Mouse (Mus musculus) cerebellum, postnatal 10 days (tissue): Measurements from ENCODE around the gene Skap2.
A peak's percentile ranks its signal among the peaks of the same experiment; 100 is the strongest.

ENCODE experiments used
- DNase-seq, 2 experiments: peaks; one replicate each; pipeline ENCODE4 v3.0.0; 2021; ENCODE audit warnings: mixed read lengths in 2 of 2

Gene Skap2

DNA sequence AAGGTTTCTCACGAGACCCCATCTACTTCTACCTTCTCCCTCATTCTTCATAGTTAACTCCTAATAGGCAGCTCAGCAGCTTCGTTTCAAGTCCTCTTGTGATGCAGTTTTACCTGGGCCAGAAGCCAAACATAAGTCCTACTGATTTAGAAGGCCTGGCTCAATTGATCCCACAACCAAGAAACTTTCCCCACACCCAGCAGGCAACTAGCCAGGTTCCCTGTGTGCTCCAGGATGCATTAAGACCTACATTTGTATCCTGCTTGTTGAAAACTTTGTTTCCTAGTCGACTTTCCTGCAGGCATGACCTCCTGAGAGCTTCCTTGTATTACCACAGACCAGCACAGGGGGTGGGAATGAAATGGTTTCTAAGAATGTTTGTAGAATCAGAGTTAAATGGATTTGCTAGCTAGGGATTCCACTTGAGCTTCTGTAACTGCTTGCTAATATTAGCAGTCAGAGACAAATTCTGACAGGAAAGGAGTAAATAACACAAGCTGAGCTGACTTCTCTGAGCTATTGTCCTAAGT lies 125.4 kb downstream of the Skap2 start:
- no peak for DNase-seq

DNA sequence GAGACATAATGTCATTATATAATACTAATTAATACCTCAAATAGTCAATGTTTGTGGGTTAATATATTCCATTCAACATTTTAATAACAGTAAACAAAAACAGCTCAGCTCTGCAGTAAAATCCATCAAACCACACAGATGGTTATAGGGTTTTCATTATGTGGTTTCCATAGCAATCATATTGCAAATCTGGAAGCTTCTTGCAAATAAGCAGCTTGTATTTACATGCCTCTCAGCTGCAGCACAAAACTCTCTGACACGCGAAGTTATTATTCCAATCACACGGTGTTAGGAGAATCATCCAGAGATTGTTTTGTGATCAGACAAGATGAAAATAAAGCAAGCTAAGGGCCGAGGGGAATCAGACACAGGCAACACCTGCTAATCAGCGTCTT lies 129.5 kb downstream of the Skap2 start:
- DNase-seq = no peak

DNA sequence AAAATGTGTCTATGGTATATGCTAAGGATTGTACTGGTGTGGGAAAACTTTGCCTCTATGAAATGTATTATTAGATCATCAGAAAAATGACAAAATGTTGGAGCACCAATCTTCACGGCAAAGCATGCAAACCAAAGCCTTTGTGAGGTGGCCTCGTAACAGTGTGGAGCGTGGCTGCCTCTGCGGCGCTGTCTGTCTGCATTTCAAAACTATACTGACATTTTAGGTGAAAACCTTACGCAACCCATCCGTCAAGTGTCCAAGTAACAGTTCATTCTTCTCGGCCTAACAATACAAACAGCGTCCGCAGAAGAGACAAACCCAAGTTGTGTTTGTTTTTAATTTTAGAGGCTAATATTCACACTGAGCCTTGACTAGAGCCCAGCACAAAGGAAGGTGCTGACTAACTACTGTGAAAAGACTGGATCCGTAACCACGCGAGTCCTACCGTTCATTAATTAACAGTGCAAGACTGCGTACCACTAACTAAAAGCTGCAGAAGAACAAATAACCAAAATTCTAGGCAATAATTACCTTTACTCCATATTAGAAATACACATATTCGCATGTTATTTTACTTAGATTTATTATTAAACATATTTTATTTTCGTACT lies 130.0 kb downstream of the Skap2 start:
- no peak for DNase-seq

DNA sequence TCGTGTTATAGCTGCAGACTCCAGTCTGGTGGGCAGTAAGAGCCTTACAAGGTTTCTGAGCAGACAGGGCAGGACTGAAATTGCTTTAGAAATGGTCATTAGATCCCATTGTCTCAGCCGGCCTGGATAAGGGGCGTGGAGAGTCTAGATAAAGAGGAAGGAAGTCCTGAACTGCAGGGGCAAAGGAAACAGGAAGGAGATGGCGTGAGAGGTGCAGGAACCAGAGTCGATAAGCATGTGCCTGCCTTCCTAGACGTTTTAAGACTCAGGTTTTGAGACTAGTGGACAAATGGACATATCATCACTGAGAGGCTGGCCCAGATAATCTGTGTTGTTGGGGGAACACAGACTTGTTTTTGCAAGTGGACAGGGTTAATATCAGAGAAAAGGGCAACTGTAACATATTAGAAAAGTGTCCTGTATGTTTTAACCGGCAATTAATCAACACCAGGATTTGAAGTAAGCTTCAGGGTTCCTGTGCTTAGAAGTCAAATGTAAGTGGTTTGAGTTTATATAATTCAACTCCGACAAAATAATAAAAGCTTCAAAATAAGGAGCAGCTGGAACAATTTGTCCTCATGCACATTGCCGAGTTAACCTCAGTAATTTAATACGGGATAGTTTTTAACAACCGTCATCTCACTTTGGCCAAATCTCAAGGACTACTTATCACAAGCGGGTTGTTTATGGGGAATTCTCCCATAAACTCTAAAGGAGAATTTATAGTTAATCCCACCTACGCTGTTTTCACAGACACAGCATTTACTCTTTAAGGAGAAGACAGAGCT lies 131.0 kb downstream of the Skap2 start:
- DNase-seq = no peak

GRCm38 (mm10) chr6:51880778-51881177 lies 131.6 kb downstream of the Skap2 start:
- DNase-seq = no peak

GRCm38 (mm10) chr6:51878551-51878950 lies 133.8 kb downstream of the Skap2 start:
- DNase-seq = no peak

DNA sequence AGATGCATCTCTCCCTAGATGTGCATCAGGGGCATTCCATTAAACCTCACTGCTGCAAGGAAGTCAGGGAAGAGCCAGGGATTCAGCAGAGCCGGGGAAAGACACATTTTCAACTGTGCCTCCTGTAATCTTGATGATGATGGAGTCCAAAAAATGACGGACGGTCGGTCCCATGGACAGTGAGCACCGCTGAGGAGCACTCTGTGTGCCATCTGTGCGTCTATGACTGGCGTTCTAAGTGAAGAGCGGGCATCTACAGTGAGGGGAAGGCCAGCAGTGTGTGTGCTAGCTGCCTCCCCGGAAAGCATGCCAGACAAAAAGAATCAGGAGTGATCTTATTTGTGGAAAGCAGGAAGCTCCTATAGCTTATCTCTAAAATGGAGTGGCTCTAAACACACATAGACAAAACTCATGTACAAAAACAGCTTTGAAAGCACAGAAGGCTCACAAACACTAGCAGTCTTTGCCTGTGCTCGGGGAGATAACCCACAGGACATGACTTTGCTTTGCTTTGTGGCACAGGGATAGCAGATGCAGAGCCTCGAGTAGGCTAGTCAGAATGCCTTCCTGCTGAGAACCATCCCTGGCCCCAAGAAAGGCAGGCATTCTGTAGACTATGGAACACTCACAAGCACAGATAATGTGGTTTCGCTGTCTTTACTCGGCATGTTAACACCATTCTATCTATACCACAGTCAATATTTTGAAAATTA lies 135.4 kb downstream of the Skap2 start:
- peak; percentile 66 to 77 for DNase-seq

DNA sequence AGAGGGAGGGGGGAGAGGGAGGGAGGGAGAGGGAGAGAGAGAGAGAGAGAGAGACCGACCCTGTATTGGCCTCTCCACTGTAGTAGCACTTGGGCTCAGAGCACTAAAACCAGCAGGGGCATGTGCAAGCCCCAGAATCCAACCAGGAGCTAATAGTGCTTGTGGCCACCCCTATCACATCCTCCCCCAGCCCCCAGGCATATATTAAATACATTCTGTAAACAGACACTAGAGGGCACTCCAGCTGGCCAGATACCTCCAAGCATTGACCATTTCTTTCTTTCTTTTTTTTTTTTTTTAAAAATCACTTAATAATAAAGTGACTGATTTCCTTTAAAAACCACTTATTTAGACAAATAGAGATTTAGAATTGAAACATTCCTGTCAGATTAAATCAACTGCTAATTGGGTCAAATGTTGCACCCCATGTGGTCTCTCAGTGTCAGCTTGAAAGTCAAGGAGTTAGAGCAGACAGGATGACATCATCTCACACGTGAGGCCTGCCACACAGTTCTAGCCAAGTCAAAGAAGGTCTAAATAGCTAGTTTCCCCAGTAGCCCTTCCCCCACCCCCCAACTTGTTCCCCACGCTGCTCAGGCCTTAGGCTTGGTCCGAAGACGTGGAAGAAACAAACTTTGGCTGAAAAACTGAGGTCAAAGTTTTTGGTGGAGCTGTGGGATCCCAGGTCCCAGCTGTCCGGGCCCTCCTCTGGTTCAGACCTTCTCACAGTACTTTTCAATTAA lies 136.3 kb downstream of the Skap2 start:
- DNase-seq = peak; percentile 77 to 84

DNA sequence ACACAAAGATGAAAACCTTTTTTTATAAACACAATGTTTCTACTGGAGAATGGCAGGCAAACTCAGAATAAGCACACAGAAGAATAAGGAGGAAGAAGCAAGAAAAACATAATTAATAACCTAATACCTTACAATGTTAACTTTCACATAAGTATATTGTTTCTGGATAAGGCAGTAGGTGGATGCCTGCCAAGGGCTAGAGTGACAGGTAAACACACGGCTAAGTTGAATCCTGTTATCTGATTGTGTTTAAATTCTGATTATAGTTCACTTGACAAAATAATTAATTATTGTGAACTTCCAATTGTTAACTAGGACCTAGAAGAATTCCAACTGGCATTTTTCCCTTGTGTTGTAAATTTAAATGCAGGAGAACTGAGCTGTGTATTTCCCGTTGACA lies 138.3 kb downstream of the Skap2 start:
- no peak for DNase-seq

DNA sequence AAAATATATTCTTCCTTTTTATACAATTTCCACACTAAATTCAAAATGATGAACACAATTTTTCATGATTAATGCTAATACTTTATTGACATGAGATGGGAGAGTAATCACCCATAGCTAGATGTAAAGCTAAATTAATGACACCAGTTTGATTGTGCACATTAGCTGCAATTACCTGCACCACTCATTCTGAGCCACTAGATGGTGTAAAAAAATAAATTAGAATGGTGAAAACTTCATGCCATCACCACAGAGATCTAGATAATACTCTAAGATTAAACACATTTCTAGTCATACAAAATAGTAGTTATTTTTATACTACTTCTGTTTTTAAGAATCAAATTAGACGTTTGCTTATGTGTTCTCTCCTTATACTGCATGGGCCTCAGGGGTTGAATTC lies 141.2 kb downstream of the Skap2 start:
- peak in 1 of 2 experiments; percentile 63 for DNase-seq

GRCm38 (mm10) chr6:51870294-51870693 lies 142.1 kb downstream of the Skap2 start:
- DNase-seq = no peak

DNA sequence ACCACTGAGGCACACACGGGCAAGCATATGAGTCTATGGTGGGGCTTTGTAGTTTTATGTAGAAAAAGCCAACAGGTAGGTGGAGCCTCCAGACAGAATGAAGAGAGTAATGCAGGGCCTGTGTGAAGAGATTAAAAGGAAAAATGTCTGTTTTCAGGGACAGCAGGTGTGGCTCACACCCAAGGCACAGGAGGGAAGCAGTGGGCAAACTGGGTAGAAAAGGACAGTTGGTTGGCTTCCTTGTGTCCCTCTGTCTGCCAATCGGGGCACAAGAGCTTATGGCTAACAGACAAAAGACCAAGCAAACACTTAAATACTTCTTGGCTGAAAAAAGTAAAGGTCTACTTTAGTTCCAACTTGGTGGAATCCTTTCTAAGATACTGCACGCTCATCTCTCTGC lies 145.8 kb downstream of the Skap2 start:
- DNase-seq = peak in 1 of 2 experiments; percentile 67

GRCm38 (mm10) chr6:51863508-51863907 lies 148.8 kb downstream of the Skap2 start:
- DNase-seq = no peak

GRCm38 (mm10) chr6:51860300-51860699 lies 152.0 kb downstream of the Skap2 start:
- DNase-seq = no peak

- peak; percentile 100 for DNase-seq
Measured at GRCm38 (mm10) chr6:51857821-51858220, 154.5 kb downstream of the Skap2 start.

GRCm38 (mm10) chr6:51853291-51853690 lies 159.1 kb downstream of the Skap2 start:
- DNase-seq = peak; percentile 76 to 81

DNA sequence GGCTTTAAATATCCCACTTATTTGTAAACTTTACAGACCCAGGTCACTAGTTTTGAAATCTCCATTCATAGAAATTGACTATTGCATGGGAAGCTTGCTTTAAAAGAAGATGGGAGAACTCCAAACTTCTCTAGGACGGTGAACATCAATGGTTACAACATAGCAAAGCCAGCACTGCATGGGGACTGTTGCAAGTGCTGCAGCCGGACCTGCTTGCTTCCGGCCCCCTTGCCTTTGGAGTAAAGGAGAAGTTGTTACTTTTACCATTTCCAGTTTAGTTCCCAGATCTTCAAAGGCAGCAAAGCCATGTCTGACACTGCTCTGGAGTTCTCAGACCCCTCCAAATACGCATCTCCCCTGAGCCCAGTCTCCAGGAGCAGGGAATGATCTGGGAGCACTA lies 159.7 kb downstream of the Skap2 start:
- no peak for DNase-seq

- DNase-seq = peak; percentile 28 to 48
Measured at GRCm38 (mm10) chr6:51851544-51851943, 160.8 kb downstream of the Skap2 start.

DNA sequence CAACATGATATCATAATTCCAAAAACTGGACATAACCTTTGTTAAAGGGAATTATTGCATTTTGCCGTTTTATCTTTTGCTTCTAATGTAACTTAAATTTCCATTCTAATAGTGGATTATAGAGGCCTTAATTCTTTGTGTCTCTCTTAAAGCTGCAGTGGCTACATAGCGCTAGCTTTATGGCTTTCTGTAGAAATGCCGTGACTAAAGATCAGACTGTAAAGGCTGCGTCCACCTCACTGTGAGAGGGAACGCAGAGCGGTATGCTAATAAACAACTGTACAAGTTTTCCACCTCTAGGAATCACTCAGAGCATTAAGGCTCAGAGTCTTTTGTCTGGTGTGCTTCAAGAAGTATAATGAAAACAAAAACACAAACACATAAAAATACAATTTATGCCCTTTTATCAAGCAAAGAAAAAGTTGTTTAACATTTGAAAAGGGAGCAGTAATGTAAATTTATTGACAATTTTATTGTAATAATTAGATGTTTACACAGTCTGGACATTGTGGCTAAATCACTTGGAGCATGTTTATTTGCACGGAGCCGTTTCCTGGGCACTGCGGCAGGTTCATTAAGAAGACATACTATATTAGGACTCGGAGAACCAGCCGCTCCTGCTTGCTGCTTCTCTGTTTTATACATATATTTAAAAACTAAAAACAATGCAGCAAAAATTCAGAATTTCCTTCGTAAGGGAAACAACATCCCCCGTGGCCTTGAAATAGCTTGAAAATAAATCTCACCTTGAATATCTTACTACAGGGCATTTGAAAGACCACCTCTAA lies 162.1 kb downstream of the Skap2 start:
- DNase-seq = peak; percentile 25 to 44

DNA sequence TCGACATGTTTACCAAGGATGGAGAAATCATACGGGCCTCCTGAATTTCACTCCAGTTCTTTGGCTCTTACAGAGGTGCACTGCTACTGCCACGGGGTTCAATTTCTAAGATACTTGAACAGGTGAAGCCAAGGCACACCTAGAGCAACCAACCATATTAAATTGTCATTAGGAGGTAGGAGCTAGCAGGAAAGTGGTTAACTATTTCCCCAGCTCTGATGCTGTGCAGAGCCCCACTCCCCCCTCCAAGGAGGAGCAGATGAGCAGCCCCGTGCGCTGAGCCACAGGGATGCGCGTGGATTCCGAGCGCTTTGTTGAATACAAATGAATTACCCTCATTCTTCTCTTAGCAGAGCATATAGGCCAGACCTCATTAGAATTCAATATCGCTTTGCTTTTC lies 162.8 kb downstream of the Skap2 start:
- DNase-seq = peak; percentile 77 to 83

- DNase-seq = peak; percentile 69 to 74
Measured at GRCm38 (mm10) chr6:51844106-51844505, 168.2 kb downstream of the Skap2 start.

GRCm38 (mm10) chr6:51843081-51843480 lies 169.3 kb downstream of the Skap2 start:
- no peak for DNase-seq
